Mouse (Mus musculus) megakaryocyte, embryonic 14.5 days (primary cell): Measurements from ENCODE around the gene Slc17a7.

Source experiments
- FLI1 ChIP-seq: IDR thresholded peaks from 2 replicates; pipeline ENCODE4 v1.6.1; 2012; ENCODE audit warnings: low read length, inconsistent platforms, mixed read lengths
- GATA1 ChIP-seq: IDR thresholded peaks from 3 replicates; pipeline ENCODE4 v1.6.1; 2012; ENCODE audit warnings: mixed read lengths, low read length, inconsistent platforms, borderline replicate concordance

DNA sequence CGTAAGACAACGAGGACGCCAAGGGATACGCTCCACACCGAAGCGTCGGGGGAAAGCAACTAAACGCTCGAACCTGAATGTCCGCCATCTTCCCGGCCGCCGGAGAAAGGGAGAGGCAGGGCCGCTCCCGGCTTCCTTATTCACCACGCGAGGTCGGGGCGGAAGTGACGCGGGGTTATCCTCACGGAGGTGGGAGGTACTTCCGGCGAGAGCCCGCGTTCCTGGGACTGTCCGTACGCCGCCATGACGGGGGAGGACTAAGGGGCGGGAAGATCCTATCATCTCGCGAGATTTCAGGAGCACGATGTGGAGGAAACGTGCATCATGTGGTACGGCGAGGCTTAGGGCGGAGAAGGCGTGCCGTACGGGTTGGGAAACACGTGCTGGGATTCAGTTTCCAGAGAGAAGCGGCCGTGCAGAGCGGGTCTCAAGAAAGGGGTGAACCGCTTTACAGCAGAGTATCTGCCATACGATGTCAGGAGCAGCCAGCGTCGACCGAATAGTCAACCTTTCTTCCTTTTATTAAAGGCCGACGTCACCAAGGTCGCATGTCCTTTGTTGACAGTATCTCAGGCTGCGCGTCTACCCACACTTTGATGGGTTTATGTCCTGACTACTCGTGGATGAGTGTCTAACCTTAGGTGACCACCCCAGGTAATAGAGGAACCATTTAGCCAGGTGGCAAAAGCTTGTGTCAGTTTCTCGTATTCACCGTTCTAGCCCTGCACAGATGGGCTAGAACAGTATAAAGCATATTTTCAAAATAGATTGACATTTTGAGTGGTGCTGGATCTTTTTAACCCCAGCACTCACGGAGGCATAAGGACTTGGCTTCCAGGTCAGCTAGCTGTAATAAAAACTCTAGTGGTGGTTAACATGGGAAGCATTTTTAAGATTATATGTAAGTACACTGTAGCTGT, 39.3 kb upstream of the Slc17a7 start, which contains the start of gene Rps11:
- TF ChIP-seq FLI1 (peak; percentile 95), GATA1 (0 out of 3 replicates have a peak, but pooled peaks have one; percentile 27)
